Mouse (Mus musculus) midbrain, postnatal 0 days (tissue): ENCODE measurements around the gene Sema3f. TPM values are rescaled to one million over a fixed set of nuclear protein-coding genes. Genes with fewer than 3 reads are reported as not detected.

Source experiments
- ATAC-seq: fragments of 200-750 bp; cut with Nextera tagmentation; 2 replicates; pipeline ENCODE4 v1.8.0; 2017; ENCODE audit warnings: moderate number of reproducible peaks, mild to moderate bottlenecking, moderate TSS enrichment, moderate library complexity; ENCODE audit not compliant: low FRiP score
- DNase-seq: peaks from one replicate; pipeline ENCODE4 v3.0.0-alpha.2; 2015; ENCODE audit warnings: low spot score
- H3K27ac ChIP-seq: fragments of 300-500 bp; sonication (generic); 2 replicates; pipeline ENCODE4 v1.5.1; 2014; ENCODE audit warnings: low read depth, mild to moderate bottlenecking, low read length, mixed read lengths
- H3K27me3 ChIP-seq: fragments of 300-500 bp; sonication (generic); 2 replicates; pipeline ENCODE4 v1.6.1; 2014; ENCODE audit warnings: low read length, control low read depth, mixed read lengths; ENCODE audit not compliant: insufficient read depth
- H3K36me3 ChIP-seq: fragments of 300-500 bp; sonication (generic); 2 replicates; pipeline ENCODE4 v1.6.1; 2014; ENCODE audit warnings: low read length, control low read depth, mixed read lengths; ENCODE audit not compliant: insufficient read depth
- H3K4me1 ChIP-seq: fragments of 300-500 bp; sonication (generic); 2 replicates; pipeline ENCODE4 v1.6.1; 2014; ENCODE audit warnings: mild to moderate bottlenecking, control low read depth, antibody characterized with exemption, low read length, mixed read lengths; ENCODE audit not compliant: insufficient read depth
- H3K4me2 ChIP-seq: fragments of 300-500 bp; sonication (generic); 2 replicates; pipeline ENCODE4 v1.6.1; 2014; ENCODE audit warnings: low read depth, mild to moderate bottlenecking, low read length, mixed read lengths; ENCODE audit not compliant: poor library complexity, severe bottlenecking
- H3K4me3 ChIP-seq: fragments of 300-500 bp; sonication (generic); 2 replicates; pipeline ENCODE4 v1.5.1; 2014; ENCODE audit warnings: low read depth, mild to moderate bottlenecking, low read length, moderate library complexity
- H3K9ac ChIP-seq: fragments of 300-500 bp; sonication (generic); replicated peaks from 2 replicates; pipeline ENCODE4 v1.6.1; 2014; ENCODE audit warnings: mild to moderate bottlenecking, low read length, moderate library complexity, mixed read lengths; ENCODE audit not compliant: poor library complexity, severe bottlenecking
- H3K9me3 ChIP-seq: fragments of 300-500 bp; sonication (generic); 2 replicates; pipeline ENCODE4 v1.6.1; 2016; ENCODE audit warnings: low read length, control low read depth
- CTCF ChIP-seq: IDR thresholded peaks from 2 replicates; pipeline ENCODE4 v1.5.1; 2016; ENCODE audit warnings: antibody characterized with exemption, mild to moderate bottlenecking
- WGBS: fragments of 180-500 bp; shearing (Covaris S2); extraction: QIAGEN DNeasy Blood & Tissue Kit; methylation state at CpG from one replicate; pipeline ENCODE4 v1.1.7; 2014; 5-methylcytosine and 5-hydroxymethylcytosine counted together
- polyA plus RNA-seq: library from polyadenylated mRNA; unstranded; fragments of >200 nt; fragmentation: Nextera tagmentation; extraction: Ambion mirVana; gene quantifications from 2 replicates; pipeline ENCODE4 v1.2.1, GENCODE M21; 2015
- total RNA-seq: library from RNA; depleted of rRNA; stranded (reverse); fragments of >200 nt; gene quantifications from 2 replicates; pipeline ENCODE4 v1.2.3, GENCODE M21; 2014

Gene Sema3f
- total and polyA plus RNA-seq, 2 experiments from 2014 or later: 13.5 to 115 TPM

GRCm38 (mm10) chr9:107643544-107644214, 66.6 kb downstream of the Sema3f start:
- Histone ChIP-seq H3K27me3 (no peaks in the 10 kb centered on the region), H3K9ac (0 out of 2 replicates have a peak overlapping the region, but pooled peaks have one; percentile 37), H3K4me2 (peak overlapping the region; percentile 50; the same call in 1 of the 2 replicates), H3K36me3 (no peaks in the 10 kb centered on the region), H3K27ac (no peak overlapping the region; the same call in 1 of the 2 replicates), H3K9me3 (no peaks in the 10 kb centered on the region), H3K4me1 (0 out of 2 replicates have a peak, but pooled peaks cover 2% of the 10 kb centered on the region), H3K4me3 (no peak overlapping the region)
- TF ChIP-seq CTCF: no peak
- WGBS: 93% methylated on average over 13 of the region's 13 CpGs
- DNase-seq (no peak), ATAC-seq (no peak)

GRCm38 (mm10) chr9:107641666-107642065, 68.6 kb downstream of the Sema3f start:
- Histone ChIP-seq H3K4me3 (no peak overlapping the region), H3K27ac (no peak overlapping the region), H3K9me3 (no peaks in the 10 kb centered on the region), H3K4me2 (no peak overlapping the region), H3K4me1 (peaks cover 7% of the 10 kb centered on the region; the same call in 1 of the 2 replicates), H3K9ac (no peak overlapping the region), H3K27me3 (no peaks in the 10 kb centered on the region), H3K36me3 (no peaks in the 10 kb centered on the region)
- 39% methylated on average over 8 of the region's 8 CpGs for WGBS
- no peak for TF ChIP-seq CTCF
- ATAC-seq: no peak
- no peak for DNase-seq

- H3K9me3 ChIP-seq: no peaks in the 10 kb centered on the region
- no peak for ATAC-seq
- H3K4me2 ChIP-seq: no peak overlapping the region
- H3K4me1 ChIP-seq: peaks cover 7% of the 10 kb centered on the region; the same call in 1 of the 2 replicates
- H3K27ac ChIP-seq: no peak overlapping the region
- no peak overlapping the region for H3K9ac ChIP-seq
- no peak for DNase-seq
- no peaks in the 10 kb centered on the region for H3K27me3 ChIP-seq
- no peaks in the 10 kb centered on the region for H3K36me3 ChIP-seq
- no peak overlapping the region for H3K4me3 ChIP-seq
- 30% methylated on average over 7 of the region's 8 CpGs for WGBS
- no peak for TF ChIP-seq CTCF
These were observed 70.0 kb downstream of the Sema3f start for GRCm38 (mm10) chr9:107640257-107640772.

GRCm38 (mm10) chr9:107637070-107637469, 73.2 kb downstream of the Sema3f start:
- ATAC-seq (no peak; the same call in 1 of the 2 replicates), DNase-seq (peak; percentile 79)
- 13% methylated on average over 7 of the region's 7 CpGs for WGBS
- Histone ChIP-seq H3K4me1 (peaks cover 14% of the 10 kb centered on the region), H3K36me3 (no peaks in the 10 kb centered on the region), H3K27ac (peak overlapping the region; percentile 70), H3K27me3 (no peaks in the 10 kb centered on the region), H3K4me2 (no peak overlapping the region), H3K9me3 (no peaks in the 10 kb centered on the region), H3K9ac (0 out of 2 replicates have a peak overlapping the region, but pooled peaks have one; percentile 33), H3K4me3 (no peak overlapping the region)
- no peak for TF ChIP-seq CTCF

- Histone ChIP-seq H3K27ac (peak within 1 kb of the TSS; percentile 95), H3K4me1 (peaks cover 25% of the 10 kb centered on the region), H3K4me2 (peak within 1 kb of the TSS; percentile 98), H3K27me3 (no peaks in the 10 kb centered on the region), H3K4me3 (peak within 1 kb of the TSS; percentile 80), H3K36me3 (no peaks in the 10 kb centered on the region), H3K9me3 (no peaks in the 10 kb centered on the region), H3K9ac (peak within 1 kb of the TSS; percentile 87)
- DNase-seq: peak; percentile 95
- 5% methylated on average over 38 of the region's 38 CpGs for WGBS
- TF ChIP-seq CTCF: no peak; the same call in none of the 2 replicates
- peak; percentile 85 for ATAC-seq
These were observed 74.8 kb downstream of the Sema3f start, which contains the start of gene Gnai2 for GRCm38 (mm10) chr9:107635279-107636028. Gnai2 (minus strand) TSS chr9:107635367.
